Mouse (Mus musculus): ENCODE measurements around the gene Tmem201. TPM values are rescaled to one million over a fixed set of nuclear protein-coding genes. Genes with fewer than 3 reads are reported as not detected.

Gene Tmem201
- polyA plus RNA-seq (2012; rRNA removed; ENCODE audit: low replicate concordance), result 19.6 and 26.6 TPM in 2 replicates

DNA sequence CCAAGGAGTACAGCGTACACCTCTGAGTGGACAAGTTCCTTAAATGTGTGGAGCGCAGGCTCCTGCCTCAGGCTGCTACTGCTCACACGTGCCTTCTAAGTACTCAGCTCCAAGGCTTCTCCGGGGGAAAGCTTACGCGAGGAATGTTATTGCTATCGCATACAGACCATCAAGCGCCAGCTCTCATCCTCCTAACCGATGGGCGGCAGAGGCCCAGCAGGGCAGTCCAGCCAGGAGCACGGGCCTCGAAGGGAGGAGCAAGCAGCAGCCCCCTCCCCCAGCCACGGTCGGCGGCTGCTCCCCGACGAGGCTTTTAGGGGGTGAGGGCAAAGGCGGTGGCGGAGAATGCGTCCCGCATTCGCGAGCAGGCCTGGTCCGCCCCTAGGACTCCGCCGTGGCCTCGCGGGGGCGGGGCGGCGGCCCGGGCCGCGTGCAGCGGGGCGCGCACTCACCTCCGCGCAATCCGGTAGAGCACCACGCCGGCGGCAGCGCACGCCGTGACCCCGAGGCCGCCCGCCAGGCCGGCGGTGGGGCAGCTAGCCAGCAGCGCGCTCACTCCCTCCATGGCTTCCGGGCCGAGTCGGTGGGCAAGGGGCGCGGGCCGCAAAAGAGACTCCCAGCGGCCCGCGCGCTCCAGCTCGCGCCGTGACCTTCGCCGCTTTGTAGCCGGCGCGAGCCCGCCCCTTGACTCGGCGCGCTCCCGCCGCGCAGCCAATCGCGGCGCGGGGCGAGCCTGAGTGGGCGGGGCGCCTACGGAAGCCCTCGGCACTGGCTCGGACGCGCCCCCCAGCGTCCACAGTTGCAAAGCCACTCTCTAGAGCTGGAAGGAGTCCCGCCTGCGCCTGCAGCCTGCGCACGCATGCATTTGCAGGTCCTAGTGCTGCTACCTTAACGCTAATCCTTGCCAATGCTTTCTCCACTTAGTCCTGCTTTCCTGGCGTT is at the start of gene Tmem201:
TSS of gene Tmem201 (minus strand) at position 662 of the 942 bp plus-strand sequence.

GRCm38 (mm10) chr4:149774094-149774470 is 36.2 kb upstream of the Tmem201 start, which contains the start of gene Slc25a33:
Gene Slc25a33, minus strand, starts transcription at chr4:149774277.

DNA sequence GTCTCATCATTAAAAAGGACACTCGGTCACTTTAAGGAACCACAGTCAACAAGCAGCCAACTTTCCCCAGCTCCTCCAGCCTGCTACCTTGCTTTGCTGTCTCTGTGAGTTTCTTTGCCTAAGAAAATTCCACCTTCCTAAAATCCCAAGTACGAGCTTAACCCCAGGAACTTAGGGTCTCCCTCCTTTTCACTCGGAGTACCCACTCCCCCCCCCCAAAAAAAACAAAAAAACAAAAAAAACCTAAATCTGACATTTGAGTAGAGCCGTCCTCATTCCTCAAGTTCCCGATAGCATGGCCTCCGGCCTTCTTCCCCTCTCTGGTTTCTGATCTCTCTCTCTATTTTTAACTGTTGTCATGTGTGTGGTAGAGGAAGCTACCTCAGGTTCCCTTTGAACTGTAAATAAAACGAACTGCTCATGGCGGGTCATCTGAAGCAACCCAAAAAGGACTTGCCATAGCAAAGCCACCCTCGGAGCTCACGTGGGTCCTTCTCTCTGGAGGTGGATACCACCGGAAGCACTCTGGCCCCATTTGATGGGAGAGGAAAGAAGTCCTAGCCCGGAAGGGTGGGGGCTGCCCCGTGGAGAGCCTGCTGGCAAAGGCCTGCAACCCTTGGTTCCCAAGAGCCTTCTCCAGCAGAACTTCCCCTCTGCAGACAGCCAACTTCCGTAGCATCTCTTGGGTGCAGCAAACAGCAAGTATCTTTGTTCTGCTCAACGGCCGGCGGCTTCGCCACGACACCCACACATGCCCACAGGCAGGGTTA is 35.4 kb downstream of the Tmem201 start, which contains the start of gene Pik3cd:
TSS of gene Pik3cd (minus strand) at position 362 of the 770 bp plus-strand sequence.

Other genes starting within 250 kb of the Tmem201 start
- gene Ctnnbip1, start 219.8 kb downstream of the Tmem201 start, polyA plus RNA-seq (2012; rRNA removed; ENCODE audit: low replicate concordance), result 20.5 and 31.3 TPM in 2 replicates
- 52.9 and 54.9 TPM in 2 replicates for gene Clstn1, start 151.6 kb downstream of the Tmem201 start, polyA plus RNA-seq (2012; rRNA removed; ENCODE audit: low replicate concordance)
- 5.9 and 7.8 TPM in 2 replicates for gene Pik3cd, start 35.5 kb downstream of the Tmem201 start, polyA plus RNA-seq (2012; rRNA removed; ENCODE audit: low replicate concordance)
- 11.8 and 11.9 TPM in 2 replicates for gene Slc25a33, start 36.2 kb upstream of the Tmem201 start, polyA plus RNA-seq (2012; rRNA removed; ENCODE audit: low replicate concordance)
- gene Spsb1, start 217.0 kb upstream of the Tmem201 start, polyA plus RNA-seq (2012; rRNA removed; ENCODE audit: low replicate concordance), result 20.8 and 30.3 TPM in 2 replicates